Mouse (Mus musculus): ENCODE results near the gene Gm28230. TPM values are rescaled to one million over a fixed set of nuclear protein-coding genes. Genes with fewer than 3 reads are reported as not detected.

Gm28230 gene
- total and polyA plus RNA-seq, 3 experiments = 0.89 to 1.7 (median 1.1) TPM

- Histone ChIP-seq H3K27ac (ENCODE audit: insufficient read depth, low read depth) (no peak overlapping the region), H3K4me1 (ENCODE audit: control insufficient read depth in 1 of 2, insufficient read depth in 2 of 2) (peaks cover 4 to 55% of the 10 kb centered on the region in 2 experiments; a peak in 2 of 4 replicates), H3K27me3 (replicated peaks) (no peaks in the 10 kb centered on the region), H3K4me2 (ENCODE audit: insufficient read depth, low read depth, poor library complexity, severe bottlenecking) (no peak overlapping the region), H3K36me3 (replicated peaks in 1 of 2; ENCODE audit: control insufficient read depth in 1 of 2, insufficient read depth in 1 of 2, low read length in 1 of 2) (peaks cover 28 to 32% of the 10 kb centered on the region in 2 experiments), H3K9me3 (replicated peaks; ENCODE audit: low read length) (peaks cover 6% of the 10 kb centered on the region), H3K4me3 (replicated peaks in 1 of 3; ENCODE audit: low read depth in 2 of 3, low read length in 2 of 3, poor library complexity in 1 of 3) (no peak overlapping the region), H3K9ac (ENCODE audit: insufficient read depth, low read depth) (no peak overlapping the region), H3K79me2 (replicated peaks; ENCODE audit: control insufficient read depth, extremely low read depth, insufficient read depth, poor library complexity, severe bottlenecking) (peaks cover 67% of the 10 kb centered on the region)
- TF ChIP-seq USF1 (IDR thresholded peaks at IDR 0.05; ENCODE audit: low read depth, low read length) (peak; percentile 39), ELF1 (IDR thresholded peaks at IDR 0.05; ENCODE audit: low read depth, low read length) (no peak)
- dilution Hi-C loops (cut with MboI; ENCODE audit: extremely low pct_ligation_motif_present, extremely low pct_unique_long_range_greater_than_20kb, low sequenced_read_pairs) (no loop called here), in situ Hi-C loops (cut with MboI; ENCODE audit: low pct_ligation_motif_present, low pct_unique_long_range_greater_than_20kb, low sequenced_read_pairs) (loop anchor here (10.0 kb wide), 1 partner anchor 328 kb away; no protein-coding TSS in a partner anchor)
- DNase-seq (ENCODE audit: extremely low read depth) = no peak
Measured at GRCm38 (mm10) chr2:74726973-74727639, 578 bp downstream of the Gm28230 start.

GRCm38 (mm10) chr2:74727640-74728302 lies 1.2 kb downstream of the Gm28230 start:
- dilution Hi-C loops (cut with MboI; ENCODE audit: extremely low pct_ligation_motif_present, extremely low pct_unique_long_range_greater_than_20kb, low sequenced_read_pairs) = no loop called here
- H3K36me3 ChIP-seq (replicated peaks in 1 of 2; ENCODE audit: control insufficient read depth in 1 of 2, insufficient read depth in 1 of 2, low read length in 1 of 2) = peaks cover 28 to 32% of the 10 kb centered on the region in 2 experiments
- peaks cover 67% of the 10 kb centered on the region for H3K79me2 ChIP-seq (replicated peaks; ENCODE audit: control insufficient read depth, extremely low read depth, insufficient read depth, poor library complexity, severe bottlenecking)
- no peaks in the 10 kb centered on the region for H3K27me3 ChIP-seq (replicated peaks)
- no peak for TF ChIP-seq MYC (IDR thresholded peaks at IDR 0.05; ENCODE audit: low read depth, low read length)
- TF ChIP-seq NELFE (IDR thresholded peaks at IDR 0.05; ENCODE audit: low read depth, low read length) = no peak
- TF ChIP-seq ZKSCAN1 (IDR thresholded peaks at IDR 0.05; ENCODE audit: borderline replicate concordance, low read depth, low read length) = no peak
- TF ChIP-seq SIN3A (IDR thresholded peaks at IDR 0.05; ENCODE audit: low read length) = no peak
- TF ChIP-seq POLR2AphosphoS2 (IDR thresholded peaks at IDR 0.05; ENCODE audit: low read depth, low read length) = no peak
- no peak for TF ChIP-seq CHD1 (IDR thresholded peaks at IDR 0.05; ENCODE audit: low read depth, low read length)
- TF ChIP-seq KAT2A (IDR thresholded peaks at IDR 0.05; ENCODE audit: insufficient replicate concordance, low read length) = no peak
- no peak for TF ChIP-seq ZC3H11A (IDR thresholded peaks at IDR 0.05; ENCODE audit: low read depth, low read length)
- no peak for TF ChIP-seq MEF2A (IDR thresholded peaks at IDR 0.05; ENCODE audit: borderline replicate concordance, low read depth, low read length)
- TF ChIP-seq ZNF384 (IDR thresholded peaks at IDR 0.05; ENCODE audit: low read depth, low read length) = no peak
- no peak for TF ChIP-seq BHLHE40 (IDR thresholded peaks at IDR 0.05; ENCODE audit: low read depth, low read length)
- TF ChIP-seq USF2 (conservative IDR thresholded peaks at IDR 0.05; ENCODE audit: low read depth, low read length) = no peak
- TF ChIP-seq RAD21 (IDR thresholded peaks at IDR 0.05; ENCODE audit: low read depth, low read length) = no peak
- TF ChIP-seq GABPA (IDR thresholded peaks at IDR 0.05; ENCODE audit: insufficient replicate concordance, low read depth, low read length) = no peak
- no peak for TF ChIP-seq MAFK (IDR thresholded peaks at IDR 0.05; ENCODE audit: insufficient replicate concordance, low read length)
- no peak for TF ChIP-seq TBP (conservative IDR thresholded peaks at IDR 0.05; ENCODE audit: low read depth, low read length)
- no peak for TF ChIP-seq CHD2 (IDR thresholded peaks at IDR 0.05; ENCODE audit: low read length)
- no peak for TF ChIP-seq CTCF (conservative IDR thresholded peaks at IDR 0.05 in 1 of 2, IDR thresholded peaks at IDR 0.05 in 1 of 2; ENCODE audit: low read depth in 2 of 2, low read length in 2 of 2)
- TF ChIP-seq UBTF (IDR thresholded peaks at IDR 0.05; ENCODE audit: low read depth, low read length) = no peak
- TF ChIP-seq PAX5 (IDR thresholded peaks at IDR 0.05; ENCODE audit: low read length) = no peak
- no peak overlapping the region for H3K4me3 ChIP-seq (replicated peaks in 1 of 3; ENCODE audit: low read depth in 2 of 3, low read length in 2 of 3, poor library complexity in 1 of 3)
- in situ Hi-C loops (cut with MboI; ENCODE audit: low pct_ligation_motif_present, low pct_unique_long_range_greater_than_20kb, low sequenced_read_pairs) = loop anchor here (10.0 kb wide), 1 partner anchor 327 kb away; no protein-coding TSS in a partner anchor
- no peak for DNase-seq (ENCODE audit: extremely low read depth)
- H3K9me3 ChIP-seq (replicated peaks; ENCODE audit: low read length) = peaks cover 6% of the 10 kb centered on the region
- no peak overlapping the region for H3K4me2 ChIP-seq (ENCODE audit: insufficient read depth, low read depth, poor library complexity, severe bottlenecking)
- no peak overlapping the region for H3K27ac ChIP-seq (ENCODE audit: insufficient read depth, low read depth)
- H3K4me1 ChIP-seq (ENCODE audit: control insufficient read depth in 1 of 2, insufficient read depth in 2 of 2) = peaks cover 4 to 52% of the 10 kb centered on the region in 2 experiments; a peak in 2 of 4 replicates
- H3K9ac ChIP-seq (ENCODE audit: insufficient read depth, low read depth) = no peak overlapping the region
